Mouse (Mus musculus): ENCODE results near the gene Slc13a2. TPM values are rescaled to one million over a fixed set of nuclear protein-coding genes. Genes with fewer than 3 reads are reported as not detected.

Gene Slc13a2
- polyA plus RNA-seq, 1 experiment = 3.1 TPM

DNA sequence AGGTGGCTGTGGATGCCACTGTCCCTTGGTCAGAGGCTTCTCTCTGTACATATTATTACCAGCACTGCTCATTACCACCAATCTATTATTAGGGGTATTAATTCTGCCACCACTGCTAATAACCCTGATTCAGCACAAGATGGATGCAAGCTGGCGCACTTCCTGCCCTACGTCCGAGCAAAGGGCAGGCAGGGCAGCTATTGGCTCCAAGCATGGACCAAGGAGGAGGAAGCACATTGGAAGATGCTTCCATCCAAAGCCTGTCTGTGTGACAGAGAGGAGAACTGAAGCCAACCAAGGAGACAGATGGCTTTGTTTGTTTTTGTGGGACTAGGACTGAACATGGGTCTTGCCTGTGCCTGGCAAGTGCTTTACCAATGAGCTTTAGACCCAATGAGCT is 41.0 kb downstream of the Slc13a2 start:
- TF ChIP-seq CTCF (IDR thresholded peaks at IDR 0.05; ENCODE audit: control insufficient read depth, insufficient read depth, insufficient replicate concordance, low read depth, low read length) (no peak), POLR2A (IDR thresholded peaks at IDR 0.05; ENCODE audit: control insufficient read depth, low read depth, low read length) (no peak)
- no peak overlapping the region for H3K27ac ChIP-seq (ENCODE audit: control insufficient read depth, insufficient read depth, low read depth, low read length)
- no peaks in the 10 kb centered on the region for H3K27me3 ChIP-seq (ENCODE audit: control insufficient read depth, insufficient read depth, low read length)
- H3K4me1 ChIP-seq (ENCODE audit: control insufficient read depth, insufficient read depth, low read length) = peaks cover 9% of the 10 kb centered on the region
- no peak overlapping the region for H3K4me3 ChIP-seq (ENCODE audit: control insufficient read depth, low read depth, low read length)
- no peaks in the 10 kb centered on the region for H3K36me3 ChIP-seq (ENCODE audit: control insufficient read depth, insufficient read depth, low read length)

DNA sequence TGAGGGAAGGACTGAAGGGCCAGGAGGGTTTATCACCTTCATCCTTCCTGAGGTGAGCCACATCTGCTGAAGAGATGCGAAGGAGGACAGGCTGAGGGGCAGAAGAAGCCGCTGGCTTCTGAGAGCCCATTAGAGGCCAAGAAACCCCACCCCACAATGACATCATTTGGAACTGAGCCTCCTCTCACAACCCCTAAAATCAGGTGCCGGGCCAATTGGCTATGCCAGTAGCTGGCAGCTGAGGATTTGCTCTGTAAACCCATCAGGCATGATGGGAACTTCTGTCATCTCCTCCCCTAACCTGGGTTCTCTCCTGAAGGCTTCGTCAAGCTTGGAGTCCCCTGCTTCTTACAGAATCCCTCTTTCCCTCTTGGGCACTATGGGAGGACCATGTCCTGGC is 41.7 kb downstream of the Slc13a2 start:
- Histone ChIP-seq H3K27ac (ENCODE audit: control insufficient read depth, insufficient read depth, low read depth, low read length) (no peak overlapping the region), H3K27me3 (ENCODE audit: control insufficient read depth, insufficient read depth, low read length) (no peaks in the 10 kb centered on the region), H3K4me1 (ENCODE audit: control insufficient read depth, insufficient read depth, low read length) (peaks cover 6% of the 10 kb centered on the region), H3K36me3 (ENCODE audit: control insufficient read depth, insufficient read depth, low read length) (no peaks in the 10 kb centered on the region), H3K4me3 (ENCODE audit: control insufficient read depth, low read depth, low read length) (no peak overlapping the region)
- TF ChIP-seq CTCF (IDR thresholded peaks at IDR 0.05; ENCODE audit: control insufficient read depth, insufficient read depth, insufficient replicate concordance, low read depth, low read length) (no peak), POLR2A (IDR thresholded peaks at IDR 0.05; ENCODE audit: control insufficient read depth, low read depth, low read length) (no peak)

DNA sequence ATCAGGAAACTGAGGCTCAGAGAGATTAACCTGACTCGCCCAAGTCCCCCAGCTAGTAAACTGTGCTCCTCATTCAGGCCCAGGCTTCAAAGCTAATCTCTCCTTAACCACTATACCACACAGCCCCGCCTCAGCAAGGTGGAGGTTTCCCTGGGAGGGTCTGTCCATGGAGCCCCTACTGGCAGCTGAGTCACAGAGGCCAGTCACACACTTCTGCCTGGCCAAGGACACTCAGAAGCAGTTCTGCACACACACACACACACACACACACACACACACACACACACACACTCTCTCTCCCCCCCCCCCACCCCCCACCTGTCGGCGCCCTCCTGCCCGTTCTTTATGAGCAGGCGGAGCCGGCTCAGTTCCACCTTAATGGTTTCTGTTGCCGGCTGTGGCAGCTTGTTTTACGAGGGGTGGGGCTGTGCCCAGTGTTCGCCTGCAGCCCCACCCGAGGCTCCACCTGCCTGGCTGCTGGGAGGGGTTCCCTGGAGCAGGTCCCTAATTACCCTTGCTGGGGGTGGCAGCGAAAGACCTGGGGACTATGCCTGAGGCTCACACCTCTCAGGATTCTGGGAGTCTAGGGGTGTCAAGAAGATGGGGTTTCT is 44.4 kb downstream of the Slc13a2 start:
- H3K27me3 ChIP-seq (ENCODE audit: control insufficient read depth, insufficient read depth, low read length) = no peaks in the 10 kb centered on the region
- no peak overlapping the region for H3K27ac ChIP-seq (ENCODE audit: control insufficient read depth, insufficient read depth, low read depth, low read length)
- H3K4me1 ChIP-seq (ENCODE audit: control insufficient read depth, insufficient read depth, low read length) = no peaks in the 10 kb centered on the region
- no peak overlapping the region for H3K4me3 ChIP-seq (ENCODE audit: control insufficient read depth, low read depth, low read length)
- TF ChIP-seq POLR2A (IDR thresholded peaks at IDR 0.05; ENCODE audit: control insufficient read depth, low read depth, low read length) (no peak), CTCF (IDR thresholded peaks at IDR 0.05; ENCODE audit: control insufficient read depth, insufficient read depth, insufficient replicate concordance, low read depth, low read length) (no peak)
- no peaks in the 10 kb centered on the region for H3K36me3 ChIP-seq (ENCODE audit: control insufficient read depth, insufficient read depth, low read length)

DNA sequence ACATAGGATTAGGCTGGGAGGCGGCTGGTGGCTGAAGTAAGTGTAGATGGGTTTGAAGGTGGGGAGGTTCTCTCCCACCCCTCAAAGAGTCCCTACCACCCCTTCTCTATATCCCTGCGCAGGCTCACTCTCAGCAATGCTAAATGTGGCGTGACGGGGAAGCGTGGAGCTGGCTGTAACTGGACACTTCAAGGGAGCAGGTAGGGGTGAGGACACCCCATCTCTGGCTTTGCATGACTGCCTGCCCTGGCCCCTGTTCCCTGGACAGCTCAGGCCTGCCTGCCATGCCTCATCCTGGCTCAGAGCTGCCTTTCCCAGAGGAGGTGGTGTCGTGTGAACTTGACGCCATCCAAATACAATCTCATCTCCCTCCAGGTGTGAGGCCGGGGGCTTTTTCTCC is 47.9 kb downstream of the Slc13a2 start:
- no peak overlapping the region for H3K27ac ChIP-seq (ENCODE audit: control insufficient read depth, insufficient read depth, low read depth, low read length)
- H3K36me3 ChIP-seq (ENCODE audit: control insufficient read depth, insufficient read depth, low read length) = no peaks in the 10 kb centered on the region
- H3K4me1 ChIP-seq (ENCODE audit: control insufficient read depth, insufficient read depth, low read length) = no peaks in the 10 kb centered on the region

DNA sequence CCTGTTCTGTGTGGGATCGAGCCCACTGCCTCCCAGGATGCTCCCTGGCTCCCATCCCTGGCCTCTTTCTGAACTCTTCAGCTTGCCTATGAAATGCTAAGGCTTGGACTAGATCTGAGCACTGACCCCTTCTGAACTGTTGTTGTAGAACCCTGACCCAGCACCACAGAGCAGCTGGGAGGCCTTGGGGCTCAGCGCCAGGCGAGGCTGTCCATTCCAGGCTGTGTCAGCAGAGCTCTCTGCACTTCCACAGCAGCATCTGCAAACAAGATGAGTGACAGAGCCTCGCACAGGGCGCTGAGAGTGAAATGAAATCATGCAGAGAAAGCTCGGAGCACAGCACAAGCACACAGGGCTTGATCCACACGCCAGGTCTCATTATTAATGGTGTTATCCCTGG is 49.4 kb downstream of the Slc13a2 start:
- no peaks in the 10 kb centered on the region for H3K27me3 ChIP-seq (ENCODE audit: control insufficient read depth, insufficient read depth, low read length)
- no peaks in the 10 kb centered on the region for H3K4me1 ChIP-seq (ENCODE audit: control insufficient read depth, insufficient read depth, low read length)
- H3K27ac ChIP-seq (ENCODE audit: control insufficient read depth, insufficient read depth, low read depth, low read length) = no peak overlapping the region
- no peak for TF ChIP-seq CTCF (IDR thresholded peaks at IDR 0.05; ENCODE audit: control insufficient read depth, insufficient read depth, insufficient replicate concordance, low read depth, low read length)
- no peak for TF ChIP-seq POLR2A (IDR thresholded peaks at IDR 0.05; ENCODE audit: control insufficient read depth, low read depth, low read length)
- H3K36me3 ChIP-seq (ENCODE audit: control insufficient read depth, insufficient read depth, low read length) = no peaks in the 10 kb centered on the region
- no peak overlapping the region for H3K4me3 ChIP-seq (ENCODE audit: control insufficient read depth, low read depth, low read length)

More for the DNA sequence above, 47.9 kb downstream of the Slc13a2 start:
- no peaks in the 10 kb centered on the region for H3K27me3 ChIP-seq (ENCODE audit: control insufficient read depth, insufficient read depth, low read length)
- no peak overlapping the region for H3K4me3 ChIP-seq (ENCODE audit: control insufficient read depth, low read depth, low read length)
- TF ChIP-seq POLR2A (IDR thresholded peaks at IDR 0.05; ENCODE audit: control insufficient read depth, low read depth, low read length) (no peak), CTCF (IDR thresholded peaks at IDR 0.05; ENCODE audit: control insufficient read depth, insufficient read depth, insufficient replicate concordance, low read depth, low read length) (no peak)

DNA sequence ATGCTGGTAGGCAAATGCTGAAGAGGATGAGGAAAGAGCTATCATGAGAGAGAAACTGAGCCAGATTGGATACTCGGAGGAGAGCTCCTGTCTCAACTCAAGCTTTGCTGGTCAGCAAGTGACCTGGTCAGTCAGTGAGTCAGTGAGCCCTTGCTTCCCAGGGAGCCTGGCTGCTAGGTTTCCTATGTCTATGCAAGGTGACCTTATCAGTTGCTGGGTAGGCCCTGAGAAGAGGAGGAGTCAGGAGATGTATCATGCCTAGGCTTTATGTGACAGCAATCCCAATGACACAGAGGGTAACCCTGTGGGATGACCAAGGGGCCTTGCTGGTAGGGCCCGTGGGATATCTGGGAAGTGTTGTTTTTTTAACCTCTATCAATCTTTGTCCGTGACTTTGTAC is 49.9 kb downstream of the Slc13a2 start:
- Histone ChIP-seq H3K4me3 (ENCODE audit: control insufficient read depth, low read depth, low read length) (no peak overlapping the region), H3K27ac (ENCODE audit: control insufficient read depth, insufficient read depth, low read depth, low read length) (no peak overlapping the region), H3K27me3 (ENCODE audit: control insufficient read depth, insufficient read depth, low read length) (no peaks in the 10 kb centered on the region), H3K36me3 (ENCODE audit: control insufficient read depth, insufficient read depth, low read length) (no peaks in the 10 kb centered on the region), H3K4me1 (ENCODE audit: control insufficient read depth, insufficient read depth, low read length) (no peaks in the 10 kb centered on the region)
- TF ChIP-seq POLR2A (IDR thresholded peaks at IDR 0.05; ENCODE audit: control insufficient read depth, low read depth, low read length) = no peak
- TF ChIP-seq CTCF (IDR thresholded peaks at IDR 0.05; ENCODE audit: control insufficient read depth, insufficient read depth, insufficient replicate concordance, low read depth, low read length) = no peak

DNA sequence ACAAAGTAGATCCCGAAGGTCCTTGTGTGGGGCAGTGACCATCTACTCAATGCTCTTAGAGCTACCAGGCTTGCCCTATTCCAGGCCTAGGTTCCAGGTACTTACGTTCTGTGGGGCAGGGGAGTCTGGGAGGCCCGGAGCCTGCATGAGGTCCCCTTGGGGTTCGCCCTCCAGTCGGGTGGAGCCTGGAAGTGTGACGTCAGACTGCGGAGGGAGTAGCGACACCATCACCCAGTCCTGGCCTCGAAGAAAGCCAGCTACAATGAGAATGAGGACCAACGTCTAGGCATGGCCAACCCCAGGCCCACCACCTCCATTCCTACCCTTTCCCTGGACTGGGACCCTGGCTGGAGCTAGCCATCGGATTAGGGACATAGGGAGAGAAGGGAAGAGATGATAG is 50.3 kb downstream of the Slc13a2 start:
- H3K27ac ChIP-seq (ENCODE audit: control insufficient read depth, insufficient read depth, low read depth, low read length) = no peak overlapping the region
- no peak overlapping the region for H3K4me3 ChIP-seq (ENCODE audit: control insufficient read depth, low read depth, low read length)
- no peaks in the 10 kb centered on the region for H3K27me3 ChIP-seq (ENCODE audit: control insufficient read depth, insufficient read depth, low read length)
- no peaks in the 10 kb centered on the region for H3K4me1 ChIP-seq (ENCODE audit: control insufficient read depth, insufficient read depth, low read length)
- TF ChIP-seq CTCF (IDR thresholded peaks at IDR 0.05; ENCODE audit: control insufficient read depth, insufficient read depth, insufficient replicate concordance, low read depth, low read length) (no peak), POLR2A (IDR thresholded peaks at IDR 0.05; ENCODE audit: control insufficient read depth, low read depth, low read length) (no peak)
- no peaks in the 10 kb centered on the region for H3K36me3 ChIP-seq (ENCODE audit: control insufficient read depth, insufficient read depth, low read length)

DNA sequence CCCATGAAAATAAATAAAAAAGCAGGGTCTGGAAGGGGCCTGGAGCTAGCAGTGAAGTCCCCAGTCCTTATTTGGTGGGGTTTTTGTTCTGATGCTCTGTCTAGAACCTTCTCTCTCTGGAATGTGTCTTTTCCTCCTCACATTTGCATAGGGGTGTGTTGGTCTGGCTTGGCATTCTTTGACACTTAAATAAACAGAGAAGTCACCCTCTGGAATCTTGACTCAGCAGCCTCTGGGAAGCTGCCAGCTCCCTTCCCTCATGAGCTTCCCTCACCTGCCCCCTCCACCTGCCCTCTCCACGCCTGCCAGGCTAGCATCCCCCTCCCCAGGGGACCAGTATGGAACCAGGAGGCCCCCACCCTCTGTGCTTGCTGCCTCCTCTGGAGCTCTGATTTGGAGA is 51.6 kb downstream of the Slc13a2 start:
- TF ChIP-seq POLR2A (IDR thresholded peaks at IDR 0.05; ENCODE audit: control insufficient read depth, low read depth, low read length) (no peak), CTCF (IDR thresholded peaks at IDR 0.05; ENCODE audit: control insufficient read depth, insufficient read depth, insufficient replicate concordance, low read depth, low read length) (no peak)
- no peaks in the 10 kb centered on the region for H3K27me3 ChIP-seq (ENCODE audit: control insufficient read depth, insufficient read depth, low read length)
- H3K27ac ChIP-seq (ENCODE audit: control insufficient read depth, insufficient read depth, low read depth, low read length) = no peak overlapping the region
- H3K36me3 ChIP-seq (ENCODE audit: control insufficient read depth, insufficient read depth, low read length) = no peaks in the 10 kb centered on the region
- H3K4me3 ChIP-seq (ENCODE audit: control insufficient read depth, low read depth, low read length) = no peak overlapping the region
- H3K4me1 ChIP-seq (ENCODE audit: control insufficient read depth, insufficient read depth, low read length) = no peaks in the 10 kb centered on the region

Data from testis, adult 2 months (tissue).